Mouse (Mus musculus) embryonic facial prominence, embryonic 11.5 days (tissue): Measurements from ENCODE around the gene Hist1h3d. TPM values are rescaled to one million over a fixed set of nuclear protein-coding genes. Genes with fewer than 3 reads are reported as not detected.
"Not testable (repeated sequence)": the region's sequence is repeated elsewhere in the genome, so short reads cannot be mapped to it uniquely, and the experiment has no call there.

Experiments
- ATAC-seq: fragments of 200-750 bp; cut with Nextera tagmentation; replicated peaks from 2 replicates; pipeline ENCODE4 v1.8.0; 2017; ENCODE audit warnings: low read depth; ENCODE audit not compliant: insufficient number of reproducible peaks, low FRiP score, low TSS enrichment
- DNase-seq: peaks from one replicate; pipeline ENCODE4 v3.0.0-alpha.2; 2015; ENCODE audit warnings: low spot score
- H3K27ac ChIP-seq: fragments of 300-500 bp; sonication (generic); replicated peaks from 2 replicates; pipeline ENCODE4 v1.5.1; 2014; ENCODE audit warnings: mild to moderate bottlenecking, low read depth, low read length, control low read depth
- H3K27me3 ChIP-seq: fragments of 300-500 bp; sonication (generic); 2 replicates; pipeline ENCODE4 v1.6.1; 2014; ENCODE audit warnings: mild to moderate bottlenecking, low read length, moderate library complexity, mixed read lengths; ENCODE audit not compliant: control insufficient read depth, insufficient read depth
- H3K36me3 ChIP-seq: fragments of 300-500 bp; sonication (generic); replicated peaks from 2 replicates; pipeline ENCODE4 v1.6.1; 2014; ENCODE audit warnings: low read depth, mild to moderate bottlenecking, low read length, moderate library complexity, mixed read lengths; ENCODE audit not compliant: control insufficient read depth, insufficient read depth
- H3K4me1 ChIP-seq: fragments of 300-500 bp; sonication (generic); 2 replicates; pipeline ENCODE4 v1.6.1; 2014; ENCODE audit warnings: low read length, mixed read lengths; ENCODE audit not compliant: control insufficient read depth, insufficient read depth
- H3K4me2 ChIP-seq: fragments of 300-500 bp; sonication (generic); 2 replicates; pipeline ENCODE4 v1.6.1; 2014; ENCODE audit warnings: low read depth, mild to moderate bottlenecking, control low read depth, low read length, moderate library complexity
- H3K4me3 ChIP-seq: fragments of 300-500 bp; sonication (generic); 2 replicates; pipeline ENCODE4 v1.5.1; 2014; ENCODE audit warnings: low read depth, low read length, control low read depth
- H3K9ac ChIP-seq: fragments of 300-500 bp; sonication (generic); replicated peaks from 2 replicates; pipeline ENCODE4 v1.6.1; 2014; ENCODE audit warnings: mild to moderate bottlenecking, control low read depth, low read length
- H3K9me3 ChIP-seq: fragments of 300-500 bp; sonication (generic); replicated peaks from 2 replicates; pipeline ENCODE4 v1.6.1; 2016; ENCODE audit warnings: mild to moderate bottlenecking, low read length, inconsistent platforms, mixed read lengths; ENCODE audit not compliant: control insufficient read depth
- WGBS: fragments of 180-500 bp; shearing (Covaris S2); extraction: QIAGEN DNeasy Blood & Tissue Kit; methylation state at CpG from one replicate; pipeline ENCODE4 v1.1.7; 2014; 5-methylcytosine and 5-hydroxymethylcytosine counted together
- microRNA-seq: library from miRNA; unstranded; fragments of <30 nt; microRNA quantifications from one replicate; pipeline ENCODE4, GENCODE M21; 2016; ENCODE audit warnings: borderline number of aligned reads
- polyA plus RNA-seq: library from polyadenylated mRNA; unstranded; fragments of >200 nt; fragmentation: Nextera tagmentation; extraction: Ambion mirVana; gene quantifications from 2 replicates; pipeline ENCODE4 v1.2.1, GENCODE M21; 2014

The Hist1h3d gene
- polyA plus RNA-seq, 1 experiment from 2014 or later, result 10.2 TPM

- no peaks in the 10 kb centered on the region for H3K27me3 ChIP-seq
- H3K4me3 ChIP-seq, result peak overlapping the region; percentile 48
- no peaks in the 10 kb centered on the region for H3K4me1 ChIP-seq
- H3K36me3 ChIP-seq, result no peaks in the 10 kb centered on the region
- DNase-seq, result no peak
- WGBS, result under 1% methylated on average over 18 of the region's 18 CpGs
- H3K4me2 ChIP-seq, result peak overlapping the region; percentile 62
- peak; percentile 89 for ATAC-seq
- peak overlapping the region; percentile 77 for H3K9ac ChIP-seq
- H3K9me3 ChIP-seq, result no peaks in the 10 kb centered on the region
- H3K27ac ChIP-seq, result peak overlapping the region; percentile 90
Observed at GRCm38 (mm10) chr13:23621532-23622174, 46.1 kb downstream of the Hist1h3d start.

- Histone ChIP-seq H3K4me2 (peak within 1 kb of the TSS; percentile 62), H3K9ac (peak within 1 kb of the TSS; percentile 77), H3K4me3 (peak within 1 kb of the TSS; percentile 48), H3K27ac (peak within 1 kb of the TSS; percentile 90)
- DNase-seq (peak; percentile 93), ATAC-seq (peak; percentile 91)
- under 1% methylated on average over 51 of the region's 53 CpGs for WGBS
- H3K9me3 ChIP-seq, H3K36me3 ChIP-seq, H3K27me3 ChIP-seq, H3K4me1 ChIP-seq: not testable (repeated sequence)
Observed at GRCm38 (mm10) chr13:23622175-23622671, 46.7 kb downstream of the Hist1h3d start, which contains the start of gene Hist1h1e. TSS of gene Hist1h1e (minus strand) at chr13:23622558.

- DNase-seq (peak; percentile 22), ATAC-seq (no peak)
- Histone ChIP-seq H3K9me3 (no peaks in the 10 kb centered on the region), H3K27ac (no peak overlapping the region), H3K27me3 (no peaks in the 10 kb centered on the region), H3K36me3 (no peaks in the 10 kb centered on the region), H3K9ac (peak overlapping the region; percentile 41), H3K4me3 (peak overlapping the region; percentile 48; the same call in 1 of the 2 replicates), H3K4me1 (no peaks in the 10 kb centered on the region), H3K4me2 (peak overlapping the region; percentile 25)
- WGBS, result 30% methylated on average over 7 of the region's 7 CpGs
Observed at GRCm38 (mm10) chr13:23622861-23623450, 47.4 kb downstream of the Hist1h3d start.

Small RNAs within 50 kb of the gene (microRNA-seq; reads per million reads assigned to microRNA genes)
- gene Gm44297 (not detected), gene Gm44359 (not detected), gene Gm44394 (not detected)

Other genes starting within 250 kb of the Hist1h3d start
- gene Zfp322a, start 206.6 kb upstream of the Hist1h3d start, polyA plus RNA-seq, result 72.4 and 76.2 TPM in 2 replicates
- gene Abt1, start 151.9 kb upstream of the Hist1h3d start, polyA plus RNA-seq, result 15.0 and 16.2 TPM in 2 replicates
- gene Btn1a1, start 109.9 kb upstream of the Hist1h3d start, polyA plus RNA-seq, result 0.24 and 0.35 TPM in 2 replicates
- gene Btn2a2, start 86.9 kb upstream of the Hist1h3d start, polyA plus RNA-seq, result 1.1 and 1.4 TPM in 2 replicates
- 3.5 and 5.0 TPM in 2 replicates for gene Hist1h4h, start 44.7 kb upstream of the Hist1h3d start, polyA plus RNA-seq
- gene Hist1h2af, start 41.9 kb upstream of the Hist1h3d start, polyA plus RNA-seq, result 7.8 and 7.9 TPM in 2 replicates
- 6.1 and 7.8 TPM in 2 replicates for gene Hist1h3g, start 40.3 kb upstream of the Hist1h3d start, polyA plus RNA-seq
- 0.67 and 1.3 TPM in 2 replicates for gene Hist1h2bh, start 32.4 kb upstream of the Hist1h3d start, polyA plus RNA-seq
- gene Hist1h3f, start 31.7 kb upstream of the Hist1h3d start, polyA plus RNA-seq, result 1.2 and 1.5 TPM in 2 replicates
- 1.3 TPM in 1 of 2 replicates, not detected in the other for gene Hist1h4f, start 24.1 kb upstream of the Hist1h3d start, polyA plus RNA-seq
- gene Hist1h1d, start 22.5 kb upstream of the Hist1h3d start, polyA plus RNA-seq, result 0.53 and 0.71 TPM in 2 replicates
- 9.0 and 12.1 TPM in 2 replicates for gene Hist1h3e, start 13.4 kb upstream of the Hist1h3d start, polyA plus RNA-seq
- 78.4 and 99.4 TPM in 2 replicates for gene Hist1h2ae, start 4.5 kb upstream of the Hist1h3d start, polyA plus RNA-seq
- gene Hist1h2bg, start 4.4 kb upstream of the Hist1h3d start, polyA plus RNA-seq, result 8.4 and 8.6 TPM in 2 replicates
- gene Hist1h2bf, start 1.6 kb upstream of the Hist1h3d start, polyA plus RNA-seq, result 4.1 and 4.9 TPM in 2 replicates
- gene Hist1h2ad, start 1.4 kb upstream of the Hist1h3d start, polyA plus RNA-seq, result 2.1 and 3.8 TPM in 2 replicates
- 115 and 122 TPM in 2 replicates for gene Hist1h4d, start 5.8 kb downstream of the Hist1h3d start, polyA plus RNA-seq
- 2.1 and 3.1 TPM in 2 replicates for gene Hist1h2be, start 45.4 kb downstream of the Hist1h3d start, polyA plus RNA-seq
- 23.0 and 24.4 TPM in 2 replicates for gene Hist1h1e, start 46.8 kb downstream of the Hist1h3d start, polyA plus RNA-seq
- 1.4 and 2.2 TPM in 2 replicates for gene Hist1h2ac, start 108.2 kb downstream of the Hist1h3d start, polyA plus RNA-seq
- 25.1 and 27.3 TPM in 2 replicates for gene Hist1h2bc, start 108.4 kb downstream of the Hist1h3d start, polyA plus RNA-seq
- gene Hist1h1t, start 120.1 kb downstream of the Hist1h3d start, polyA plus RNA-seq, result not detected in 2 replicates
- 6.1 TPM in 2 replicates for gene Hist1h4c, start 122.7 kb downstream of the Hist1h3d start, polyA plus RNA-seq
- 4.3 and 4.6 TPM in 2 replicates for gene Hfe, start 135.1 kb downstream of the Hist1h3d start, polyA plus RNA-seq
- 18.8 and 19.7 TPM in 2 replicates for gene Hist1h1c, start 163.0 kb downstream of the Hist1h3d start, polyA plus RNA-seq
- gene Hist1h3c, start 169.8 kb downstream of the Hist1h3d start, polyA plus RNA-seq, result 15.5 and 18.1 TPM in 2 replicates
- 2.6 and 2.9 TPM in 2 replicates for gene Hist1h2bb, start 171.0 kb downstream of the Hist1h3d start, polyA plus RNA-seq
- gene Hist1h2ab, start 175.4 kb downstream of the Hist1h3d start, polyA plus RNA-seq, result 48.1 and 54.7 TPM in 2 replicates
- 8.3 and 10.5 TPM in 2 replicates for gene Hist1h3b, start 176.5 kb downstream of the Hist1h3d start, polyA plus RNA-seq
- 7.4 and 10.1 TPM in 2 replicates for gene Hist1h4b, start 181.2 kb downstream of the Hist1h3d start, polyA plus RNA-seq
- gene Hist1h4a, start 185.5 kb downstream of the Hist1h3d start, polyA plus RNA-seq, result not detected in 2 replicates
- 4.0 and 4.3 TPM in 2 replicates for gene Hist1h3a, start 186.6 kb downstream of the Hist1h3d start, polyA plus RNA-seq
- gene Hist1h1a, start 187.9 kb downstream of the Hist1h3d start, polyA plus RNA-seq, result 4.5 and 5.0 TPM in 2 replicates
- gene Trim38, start 194.2 kb downstream of the Hist1h3d start, polyA plus RNA-seq, result 0.18 TPM in 1 of 2 replicates, not detected in the other
- gene Slc17a2, start 231.2 kb downstream of the Hist1h3d start, polyA plus RNA-seq, result not detected in 2 replicates